In genomic region chr5:73864138-73864761, GRCm38 (mm10) we compare ENCODE assay signal across 9 mouse cellular contexts.
DNase-seq lines count a peak whose midpoint lies in the region; TF ChIP-seq lines count a peak whose summit lies in the region.
"Had no signal": no experiment of that assay in that cellular context is flagged by ENCODE, and none has a peak within 500 bp of the region (broad histone marks: within the 10 kb centered on the region; RNA-seq: fewer than 3 reads in every experiment).

No protein-coding gene starts in this region.

- intact Hi-C loops in heart, postnatal 25 days (cut with DNase I) = no loop called here

- no peaks in the 10 kb centered on the region for H3K4me1 ChIP-seq in cortical plate, adult 2 months (ENCODE audit: control insufficient read depth, insufficient read depth, low read length)
- H3K4me1 ChIP-seq: lung, embryonic 15.5 days had no signal

- peak; percentile 46 to 76 for DNase-seq in heart, adult 18-20 months
- no peak for DNase-seq in heart, postnatal 25 days (ENCODE audit: low spot score)
- DNase-seq in urinary bladder, postnatal 25 days (ENCODE audit: low spot score) = peak; percentile 36
- DNase-seq in urinary bladder, postnatal 10 days (ENCODE audit: low spot score) = no peak
- peak; percentile 28 for DNase-seq in hindlimb bud, embryonic 11.5 days (ENCODE audit: extremely low spot score, low read depth, low spot score)
- peak; percentile 75 for DNase-seq in lung, postnatal 14 days
- peak; percentile 43 for DNase-seq in thymus, postnatal 14 days

- no peak overlapping the region for H3K27ac ChIP-seq in cortical plate, adult 2 months (ENCODE audit: insufficient read depth, low read length)
- H3K27ac ChIP-seq: lung, embryonic 15.5 days had no signal

- peak; percentile 58 for TF ChIP-seq CTCF in cortical plate, adult 2 months (IDR thresholded peaks at IDR 0.05; ENCODE audit: extremely low read depth, insufficient read depth, low read length)

- TF ChIP-seq POLR2A in cortical plate, adult 2 months (IDR thresholded peaks at IDR 0.05; ENCODE audit: extremely low read depth, insufficient read depth, low read length) = no peak

- no peak overlapping the region for H3K4me3 ChIP-seq in cortical plate, adult 2 months (ENCODE audit: insufficient read depth, low read length)
- H3K4me3 ChIP-seq: lung, embryonic 15.5 days had no signal

Comparison
In these comparisons a context has a peak if more than half of its experiments do, and no peak if none do; other contexts are left out.
1. DNase-seq: peak in heart, adult 18-20 months (2 of 2), urinary bladder, postnatal 25 days (single experiment), hindlimb bud, embryonic 11.5 days (single experiment), lung, postnatal 14 days (single experiment) and thymus, postnatal 14 days (single experiment); none in heart, postnatal 25 days (single experiment) and urinary bladder, postnatal 10 days (single experiment).